Mouse (Mus musculus) embryo, embryonic 10 days (tissue): ENCODE results near the gene 4932438A13Rik.

Experiments used
- DNase-seq: peaks from one replicate; pipeline ENCODE4 v3.0.0-alpha.2; 2015; ENCODE audit warnings: low spot score

Gene 4932438A13Rik

DNA sequence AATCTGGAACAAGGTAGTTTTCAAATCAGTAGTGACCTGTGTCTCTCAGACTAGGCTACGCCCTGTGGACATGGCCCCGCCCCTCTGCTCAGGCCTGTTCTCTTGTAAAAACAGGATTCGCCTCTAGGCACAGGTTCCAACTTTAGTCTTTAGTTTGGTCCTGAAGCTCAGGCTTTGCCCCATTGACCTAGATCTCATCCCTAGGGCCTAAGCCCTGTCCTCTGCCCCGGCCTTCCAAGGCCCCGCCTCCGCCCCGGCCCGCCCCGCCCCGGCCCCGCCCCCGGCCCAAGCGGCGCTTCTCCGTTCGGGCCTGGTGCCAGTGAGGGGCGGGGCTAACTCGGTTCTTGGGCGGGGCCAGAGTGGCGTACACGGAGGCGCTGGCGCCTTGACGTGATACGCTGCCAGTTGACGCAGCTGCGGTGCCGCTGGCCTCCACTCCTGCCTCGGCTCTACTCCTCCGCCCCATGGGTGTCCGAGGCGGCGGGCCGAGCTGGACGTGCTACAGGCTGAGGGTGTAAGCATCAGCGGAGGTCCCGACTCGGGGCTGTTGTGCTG is at the start of gene 4932438A13Rik:
Gene 4932438A13Rik (plus strand): TSS at position 384 of the 555 bp plus-strand sequence.
- DNase-seq = peak; percentile 96

DNA sequence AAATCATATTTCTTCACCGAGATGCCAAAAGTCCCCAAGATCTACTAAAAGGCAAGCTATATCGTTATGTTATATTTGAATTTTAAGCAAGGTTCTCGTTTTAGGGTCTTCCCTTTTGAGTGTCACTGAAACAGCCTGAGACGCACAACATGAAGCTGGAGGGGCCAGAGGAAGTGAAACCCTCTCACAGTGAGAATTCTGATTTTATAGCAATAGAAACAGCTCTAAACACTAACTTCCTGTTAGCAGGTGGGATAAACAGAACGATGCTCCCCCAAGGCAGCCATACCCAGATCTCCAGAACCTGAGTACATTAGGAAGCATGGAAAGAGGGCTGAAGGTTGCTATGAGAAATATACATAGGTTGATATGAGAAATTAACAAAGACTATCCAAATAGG is 46.3 kb upstream of the 4932438A13Rik start:
- no peak for DNase-seq

DNA sequence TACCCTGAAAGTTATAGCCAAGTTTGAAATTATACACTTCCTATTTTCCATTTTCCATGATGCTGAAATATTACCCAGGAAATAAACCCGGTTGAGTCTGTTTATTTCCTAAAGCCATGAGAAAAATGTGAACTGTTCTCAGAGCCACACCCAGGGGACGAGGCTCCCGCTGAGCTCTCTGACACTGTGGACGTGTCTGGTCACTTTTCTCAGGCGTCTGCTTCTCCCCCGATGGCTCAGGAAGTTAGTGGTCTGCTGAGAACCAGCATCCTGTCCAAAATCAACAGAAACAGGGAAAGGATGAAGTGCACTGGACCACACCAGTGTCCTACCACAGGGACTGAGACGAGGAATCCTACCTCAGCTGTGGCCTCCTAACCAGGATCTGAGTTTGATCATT is 43.5 kb upstream of the 4932438A13Rik start:
- no peak for DNase-seq

DNA sequence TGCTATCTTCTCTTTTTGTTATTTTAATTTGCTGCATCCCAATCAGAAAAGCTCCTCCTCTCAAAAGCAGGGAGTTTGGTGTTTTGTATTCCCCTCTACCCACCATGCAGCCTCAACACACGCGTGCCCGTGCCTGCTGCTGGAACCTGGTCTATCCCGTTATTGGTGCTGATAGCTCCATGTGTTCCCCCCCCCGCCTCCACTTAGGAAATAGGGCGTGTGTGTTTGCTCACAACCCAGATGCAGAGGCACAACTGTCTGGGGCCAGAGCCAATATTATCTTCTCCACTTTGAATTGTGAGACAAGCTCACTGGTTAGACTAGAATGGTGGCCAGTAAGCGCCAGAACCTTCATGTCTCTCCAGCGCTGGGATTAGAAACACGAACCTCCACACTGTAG is 41.9 kb upstream of the 4932438A13Rik start:
- no peak for DNase-seq

DNA sequence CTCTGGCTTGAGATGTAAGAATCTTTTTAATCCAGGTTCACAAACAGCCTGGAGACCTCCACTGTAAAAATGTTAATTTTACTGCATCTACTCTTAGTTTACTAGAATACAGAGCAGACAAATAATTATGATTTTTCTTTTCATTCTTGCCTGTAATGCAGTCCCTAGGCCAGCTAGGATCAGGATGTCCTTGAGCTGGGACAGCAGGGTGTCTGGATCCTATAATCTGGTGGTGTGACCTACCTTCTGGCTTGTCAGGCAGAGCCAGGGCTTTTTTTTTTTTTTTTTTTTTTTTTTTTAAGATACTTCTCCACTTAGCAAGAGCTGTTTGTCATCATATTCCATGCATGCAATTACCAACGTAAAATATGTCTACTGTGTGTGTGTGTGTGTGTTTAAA is 37.8 kb upstream of the 4932438A13Rik start:
- DNase-seq = no peak

DNA sequence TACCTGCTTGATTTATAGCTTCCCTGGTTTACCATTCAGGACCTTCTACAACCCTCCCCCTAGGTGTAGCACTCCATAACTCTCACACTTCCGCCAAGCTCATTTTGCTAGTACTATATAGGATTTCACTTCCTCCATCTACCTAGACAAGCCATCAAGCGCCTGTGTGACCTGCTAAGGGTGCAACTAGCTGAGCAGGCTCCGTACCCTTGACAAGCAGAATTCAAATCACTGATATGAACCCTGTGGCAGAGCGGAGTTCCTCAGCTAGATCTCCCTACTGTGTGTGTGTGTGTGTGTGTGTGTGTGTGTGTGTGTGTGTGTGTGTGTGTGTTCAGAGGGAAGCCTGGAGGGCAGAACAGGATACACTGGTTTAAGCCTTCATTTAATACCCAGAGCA is 37.4 kb upstream of the 4932438A13Rik start:
- DNase-seq = no peak

DNA sequence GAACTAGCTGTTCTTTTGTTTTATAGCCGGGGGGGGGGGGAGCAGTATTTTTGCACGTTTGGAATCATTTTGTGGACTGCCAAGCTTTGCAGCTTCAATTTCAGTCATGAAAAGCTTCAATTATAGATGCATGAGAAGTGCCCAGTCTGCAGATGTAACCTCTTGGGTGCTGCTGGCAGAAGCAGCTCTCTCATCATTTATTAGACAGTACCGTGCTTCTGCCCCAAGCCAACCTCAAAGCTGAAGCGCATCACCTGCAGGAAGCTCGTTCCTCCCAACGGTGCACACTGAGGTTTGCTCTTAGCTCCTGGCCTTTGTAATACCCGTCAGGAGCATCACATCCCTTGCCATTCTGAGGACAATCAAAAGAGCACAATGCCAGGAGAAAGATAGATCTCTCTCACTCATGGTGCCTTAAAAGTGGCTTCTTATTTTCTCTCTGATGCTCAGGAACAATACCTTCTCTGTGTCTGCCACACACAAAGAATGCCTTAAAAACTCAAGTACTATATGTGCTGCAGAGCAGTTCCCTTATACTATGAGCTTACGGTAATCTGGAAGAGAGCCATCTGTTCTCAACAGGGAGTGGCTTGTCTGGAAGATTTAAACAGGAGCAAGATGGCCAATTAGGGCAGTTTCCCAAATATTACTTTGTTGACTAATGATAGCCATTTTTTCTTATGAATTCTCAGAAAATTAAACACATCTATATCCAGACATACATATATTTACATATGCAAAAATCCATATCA is 35.5 kb upstream of the 4932438A13Rik start:
- no peak for DNase-seq

DNA sequence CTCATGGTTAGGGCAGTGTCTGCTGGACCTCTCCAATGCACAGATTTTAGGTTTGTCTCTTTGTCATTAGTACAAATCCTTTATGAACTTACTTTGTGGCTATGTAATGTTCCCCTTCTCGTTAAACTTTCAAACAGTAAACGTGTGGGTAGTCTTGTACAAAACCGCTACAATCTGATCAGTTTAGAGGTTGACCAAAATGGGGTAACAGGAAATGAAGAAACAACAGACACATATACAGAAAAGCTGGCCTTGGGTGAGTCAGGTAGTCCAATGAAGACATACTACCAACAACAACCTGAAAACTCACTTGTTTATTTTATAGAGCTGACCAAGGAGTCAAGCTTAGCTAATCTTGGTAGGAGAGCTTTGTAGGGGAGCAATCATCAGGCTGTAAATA is 32.7 kb upstream of the 4932438A13Rik start:
- no peak for DNase-seq

DNA sequence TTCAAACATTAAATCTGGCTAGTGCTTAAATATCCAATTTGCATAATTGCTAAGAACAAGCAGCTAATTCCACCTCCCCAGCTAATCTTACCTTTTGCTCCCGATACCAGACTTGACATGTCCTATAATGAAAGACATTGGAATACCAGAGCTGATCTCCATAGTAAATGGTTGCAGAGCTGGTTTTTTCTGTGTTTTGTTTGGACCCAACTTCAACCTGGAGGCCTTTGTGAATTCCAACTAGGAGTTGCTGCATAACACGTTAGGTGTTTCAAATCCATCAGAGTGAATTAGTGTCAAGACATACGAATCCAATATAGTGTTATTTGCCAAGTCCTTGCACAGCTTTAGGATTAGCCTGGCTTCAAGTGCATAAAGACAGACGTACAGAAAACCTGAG is 28.5 kb upstream of the 4932438A13Rik start:
- DNase-seq = no peak

DNA sequence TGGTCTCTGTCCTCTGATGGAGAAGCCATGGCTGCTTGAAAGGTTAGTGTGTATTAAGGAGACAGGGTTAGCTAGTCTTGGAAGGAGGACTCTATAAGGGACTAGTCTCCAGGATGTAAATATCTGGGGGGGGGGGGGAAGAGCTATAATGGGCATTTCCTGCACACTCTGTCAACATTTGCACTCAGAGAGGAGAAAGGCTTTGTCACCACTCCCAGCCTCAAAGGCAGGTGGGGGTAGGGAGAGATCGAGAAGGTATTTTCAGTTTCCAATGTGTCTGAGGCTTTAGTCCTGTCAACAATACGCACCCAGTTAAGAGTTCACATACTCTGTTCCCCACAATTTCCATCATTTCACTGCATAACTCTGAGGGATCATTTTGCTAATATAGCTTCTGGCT is 28.1 kb upstream of the 4932438A13Rik start:
- no peak for DNase-seq

DNA sequence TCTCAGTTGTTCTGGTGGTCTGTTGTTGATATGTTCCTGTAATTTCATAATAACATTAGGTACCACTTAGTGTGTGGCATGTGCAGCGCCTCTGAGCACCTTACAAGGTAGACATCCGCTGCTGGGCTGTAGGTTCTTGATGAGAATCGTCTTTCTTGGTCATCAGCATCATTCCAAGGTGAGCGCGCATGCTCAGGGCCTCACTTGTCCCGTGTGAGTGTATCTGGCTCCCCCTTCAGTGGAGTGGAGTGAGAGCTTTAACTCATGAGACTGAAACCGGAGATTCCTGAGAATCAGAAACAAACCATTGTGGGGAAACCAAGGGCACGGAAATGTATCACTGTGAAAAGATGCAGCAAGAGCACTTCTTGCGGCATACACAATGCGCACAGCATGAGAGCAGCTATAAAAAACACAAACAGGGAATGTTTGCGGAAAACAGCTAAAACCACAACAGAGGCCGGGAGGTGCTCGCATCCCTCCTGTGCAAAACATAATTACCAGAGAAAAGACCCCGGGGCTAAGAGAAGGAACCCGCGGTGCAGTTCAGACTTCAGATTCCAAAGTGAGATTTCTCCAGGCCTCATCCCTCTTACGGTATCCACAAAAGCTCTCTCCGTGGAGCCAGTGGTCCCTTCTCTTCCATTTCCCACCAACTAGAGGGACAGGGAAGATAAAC is 27.2 kb upstream of the 4932438A13Rik start:
- DNase-seq = peak; percentile 77

DNA sequence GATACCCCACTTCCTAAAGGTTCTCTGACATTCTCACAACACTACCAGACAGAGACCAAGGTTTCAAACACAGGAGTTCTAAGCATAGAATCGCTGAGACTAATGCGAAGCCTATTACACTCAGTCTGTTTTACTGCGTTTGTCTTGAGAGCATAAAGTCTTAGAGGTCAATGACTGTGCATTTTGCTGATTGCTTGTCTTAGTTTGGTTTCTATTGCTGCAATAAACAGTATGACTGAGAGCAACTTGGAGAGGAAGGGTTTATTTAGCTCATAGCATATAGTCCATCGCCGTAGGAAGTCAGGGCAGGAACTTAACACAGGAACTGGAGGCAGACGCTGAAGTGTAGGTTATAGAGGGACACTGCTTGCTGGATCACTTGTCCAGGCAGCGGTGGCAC is 26.1 kb upstream of the 4932438A13Rik start:
- DNase-seq = no peak

DNA sequence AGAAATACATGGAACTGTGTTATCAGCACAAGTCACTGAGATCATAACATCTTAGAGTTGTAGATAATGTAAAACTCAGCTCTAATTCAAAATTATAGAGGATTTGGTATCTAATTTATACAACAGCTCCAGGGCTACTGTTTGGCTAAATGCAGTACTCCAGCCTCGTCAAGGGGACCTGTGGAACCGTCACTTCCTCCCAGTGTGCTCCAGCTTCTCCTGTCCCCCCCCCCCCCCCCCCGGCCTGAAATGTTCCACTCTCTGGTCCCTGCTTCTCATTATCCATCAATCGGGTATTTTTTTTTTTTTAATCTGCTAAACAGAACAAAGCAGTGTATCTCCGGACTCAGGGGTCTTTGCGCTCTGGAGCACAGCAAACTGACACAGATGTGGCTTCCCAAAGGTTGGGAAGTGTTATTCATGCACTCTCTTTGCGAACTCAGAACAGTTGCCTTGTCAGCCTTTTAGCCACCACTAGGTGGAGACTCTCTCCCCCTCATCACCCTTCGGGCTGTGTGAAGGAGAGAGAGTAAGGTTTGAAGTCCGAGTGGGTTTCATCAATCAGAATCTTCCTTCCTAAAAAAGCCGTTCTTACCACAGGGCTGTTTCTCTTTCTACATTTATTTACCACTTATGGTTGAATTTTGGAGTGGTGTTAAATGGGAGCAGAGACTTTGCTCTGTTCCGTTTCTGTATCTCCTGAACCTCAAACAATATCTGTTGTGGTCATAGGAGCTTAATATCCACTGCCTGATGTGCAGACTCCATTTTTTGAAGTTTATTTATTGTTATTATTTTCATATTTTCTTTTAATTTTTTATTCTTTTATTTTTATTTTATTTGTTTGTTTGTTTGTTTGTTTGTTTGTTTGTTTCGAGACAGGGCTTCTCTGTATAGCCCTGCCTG is 22.0 kb upstream of the 4932438A13Rik start:
- peak; percentile 88 for DNase-seq

DNA sequence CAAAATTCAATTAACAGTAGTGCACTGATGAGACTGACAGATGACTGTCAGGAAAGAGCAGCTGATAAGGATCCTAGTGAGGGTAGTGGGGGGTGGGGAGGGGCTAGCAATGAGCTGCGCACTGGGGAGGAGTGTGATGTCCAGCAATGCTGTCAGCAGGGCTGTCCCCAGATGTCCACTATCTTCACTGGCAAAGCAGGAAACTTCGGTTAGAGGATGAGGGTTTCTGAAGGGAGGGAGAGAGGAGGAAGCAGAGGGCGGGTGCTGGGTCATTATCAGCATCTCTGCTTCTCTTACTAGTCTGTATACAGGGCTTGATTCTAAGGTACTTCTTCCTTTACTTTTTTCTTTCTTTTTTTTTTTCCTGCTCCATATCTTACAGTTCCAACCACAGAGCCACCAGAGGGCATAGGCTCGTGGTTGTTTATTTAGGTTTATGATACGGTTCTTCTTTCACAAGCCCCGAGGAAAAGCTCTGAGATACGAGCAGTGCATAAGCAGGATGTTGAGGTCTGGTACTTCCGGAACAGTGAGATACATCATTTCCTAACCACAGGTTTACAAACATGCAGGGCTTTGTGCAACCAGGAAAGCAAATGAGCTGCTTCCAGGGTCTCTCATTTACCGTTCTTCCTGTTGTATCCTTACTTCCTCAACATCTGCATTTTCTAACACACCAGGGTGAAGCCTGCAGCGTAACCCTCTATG is 9.0 kb upstream of the 4932438A13Rik start:
- no peak for DNase-seq

DNA sequence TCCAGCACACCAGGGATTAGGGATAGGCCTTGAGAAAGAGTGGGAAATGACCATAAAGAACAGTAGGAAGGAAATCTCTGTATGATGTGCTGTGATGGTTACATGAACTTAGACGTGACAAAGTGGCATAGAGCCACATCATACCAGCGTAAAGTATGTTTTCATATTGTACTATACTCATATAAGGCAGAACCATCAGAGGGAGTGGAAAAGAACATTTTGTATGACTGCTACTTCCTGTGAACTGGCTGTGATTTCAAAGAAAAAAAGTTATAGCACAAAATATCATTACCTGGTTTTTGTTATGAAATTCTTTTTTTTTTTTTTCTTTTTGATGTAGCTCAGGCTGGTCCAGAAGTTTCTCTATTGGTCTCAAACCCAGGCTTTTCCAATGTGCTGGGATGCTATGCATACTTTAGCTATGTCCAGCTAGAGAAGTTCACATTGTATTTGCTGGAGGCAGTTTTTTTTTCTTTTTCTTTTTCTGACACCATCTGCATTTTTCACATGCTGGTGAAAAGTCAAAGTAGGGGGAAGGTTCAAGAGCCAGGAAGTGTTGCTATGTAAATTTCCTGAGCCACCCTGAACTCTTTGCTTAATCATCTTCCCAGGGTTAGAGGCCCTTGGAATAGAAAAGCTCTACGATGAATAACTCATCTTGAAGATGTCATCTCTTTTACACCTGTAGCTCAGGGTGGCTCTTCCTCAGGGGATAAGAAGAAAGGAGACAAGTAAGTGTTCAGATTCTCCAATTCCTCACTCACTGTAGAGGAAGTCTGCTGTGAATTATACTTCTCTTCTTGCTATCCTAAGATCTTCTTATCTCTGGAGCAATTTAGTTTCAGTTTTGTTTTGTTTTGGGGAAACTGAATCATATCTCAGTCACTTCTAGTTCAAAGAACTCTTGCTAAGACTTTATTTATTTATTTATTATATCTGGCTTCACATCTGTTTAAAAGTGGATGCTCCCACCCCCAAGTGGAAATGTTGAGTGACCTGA is 1.2 kb upstream of the 4932438A13Rik start:
- no peak for DNase-seq

DNA sequence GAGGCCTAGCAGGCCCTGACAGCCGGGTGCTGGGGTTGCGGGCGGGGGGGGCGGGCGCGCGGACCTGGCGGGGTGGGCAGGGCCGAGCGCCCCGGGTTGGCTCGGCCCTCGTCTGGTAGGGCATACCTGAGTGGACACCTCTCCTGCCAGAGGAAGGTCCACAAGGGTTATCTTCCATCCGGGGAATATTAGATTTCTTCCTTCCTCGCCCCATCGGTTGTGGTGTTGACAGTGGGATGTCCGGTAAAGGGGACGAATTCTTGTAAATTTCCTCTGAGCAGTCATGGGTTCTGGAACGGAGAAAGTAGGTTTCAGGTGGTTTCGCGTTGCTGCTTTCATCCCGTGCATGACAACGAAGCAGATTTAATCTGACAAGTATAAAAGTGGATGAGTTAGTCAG is 523 bp downstream of the 4932438A13Rik start:
- peak; percentile 16 for DNase-seq

DNA sequence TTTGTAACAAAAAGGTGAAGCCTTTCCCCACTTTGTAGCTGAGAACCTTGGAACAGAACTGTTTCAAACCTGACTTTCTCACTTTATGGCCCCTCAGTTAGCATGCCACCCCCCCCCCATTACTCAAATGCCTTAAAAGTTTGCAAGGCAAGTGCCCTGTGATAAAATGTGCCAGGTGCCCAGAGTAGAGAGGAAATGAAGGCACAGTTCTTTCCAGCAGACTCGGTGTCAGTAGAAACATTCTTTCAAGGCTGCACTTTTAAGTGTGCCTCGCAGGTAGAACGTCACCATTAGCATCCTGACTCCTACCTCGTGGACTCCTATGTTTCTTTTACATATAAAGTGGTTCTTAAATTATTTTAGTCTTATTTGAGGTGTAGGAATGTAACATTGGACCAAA is 977 bp downstream of the 4932438A13Rik start:
- DNase-seq = no peak

DNA sequence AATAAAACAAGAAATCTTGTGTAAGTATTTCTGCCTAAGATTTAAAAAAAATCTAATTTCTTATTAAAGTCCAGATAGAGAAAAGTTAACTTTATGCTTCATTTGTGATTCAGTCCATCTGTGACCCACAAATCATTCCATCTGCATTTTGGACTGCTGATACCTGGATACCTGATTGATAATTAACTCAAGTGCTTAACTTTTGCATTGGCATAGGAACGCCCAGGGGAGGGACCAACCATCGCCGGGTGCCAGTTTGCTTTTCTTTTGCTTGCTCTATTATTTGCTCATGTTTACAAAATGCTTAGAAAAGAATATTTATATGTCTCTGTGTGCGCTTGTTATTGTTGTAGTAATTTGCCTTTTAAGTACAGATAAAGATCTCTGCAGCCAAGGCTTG is 1.6 kb downstream of the 4932438A13Rik start:
- DNase-seq = no peak

DNA sequence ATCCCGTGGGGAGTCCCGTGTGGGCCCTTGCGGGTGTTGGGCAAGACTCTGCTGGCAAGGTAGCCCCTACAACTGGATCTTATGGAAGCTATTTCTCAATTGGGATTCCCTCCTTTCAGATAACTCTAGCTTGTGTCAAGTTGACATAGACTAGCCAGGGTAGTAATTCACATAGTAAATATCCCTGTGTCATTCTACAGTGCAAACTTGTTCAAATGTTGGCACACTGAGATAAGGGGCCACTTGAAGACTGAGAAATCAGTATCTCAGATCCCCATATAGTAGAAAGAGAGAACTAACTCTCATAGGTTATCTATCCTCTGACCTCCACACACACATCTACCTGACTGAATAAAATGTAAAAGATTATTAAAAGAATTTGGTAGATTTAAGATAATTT is 42.5 kb downstream of the 4932438A13Rik start:
- no peak for DNase-seq

DNA sequence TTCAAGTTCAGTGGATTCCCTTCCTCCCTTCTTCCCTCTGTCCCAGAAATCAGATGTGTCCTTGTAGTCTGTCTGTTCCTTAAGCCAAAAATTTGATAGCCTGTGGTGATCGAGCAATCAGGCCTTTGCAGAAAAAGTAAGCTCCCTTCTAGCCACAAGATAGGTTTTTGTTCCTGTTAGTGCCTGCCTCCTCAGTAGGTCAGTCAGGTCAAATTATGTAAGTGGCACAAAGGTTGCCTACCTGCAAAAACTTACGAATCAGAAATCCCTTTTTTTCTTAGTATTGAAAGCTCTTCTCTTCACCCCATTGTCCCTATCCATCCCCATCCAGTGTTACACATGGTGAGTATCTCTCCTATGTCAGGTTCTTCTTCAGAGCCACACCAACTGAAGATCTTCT is 54.9 kb downstream of the 4932438A13Rik start:
- DNase-seq = no peak
